Mouse (Mus musculus) layer of hippocampus, adult 2 months (tissue): Measurements from ENCODE around the gene Psg22. TPM values are rescaled to one million over a fixed set of nuclear protein-coding genes. Genes with fewer than 3 reads are reported as not detected.
A peak's percentile ranks its signal among the peaks of the same experiment; 100 is the strongest.
"Not testable (repeated sequence)": the region's sequence is repeated elsewhere in the genome, so short reads cannot be mapped to it uniquely, and the experiment has no call there.

ENCODE experiments used
- DNase-seq, 2 experiments: peaks; one replicate each; pipeline ENCODE4 v3.0.0; 2022; ENCODE audit warnings: low spot score in 2 of 2
- H3K27ac ChIP-seq: fragments of 200-600 bp; 2 replicates; pipeline ENCODE4 v1.8.1; 2022
- H3K4me3 ChIP-seq: fragments of 200-600 bp; 2 replicates; pipeline ENCODE4 v1.8.1; 2022; ENCODE audit warnings: mild to moderate bottlenecking
- CTCF ChIP-seq: fragments of 200-600 bp; conservative IDR thresholded peaks from 2 replicates; pipeline ENCODE4 v1.8.1; 2022; ENCODE audit warnings: antibody characterized with exemption, mild to moderate bottlenecking, moderate library complexity
- total RNA-seq, 2 experiments: library from RNA; stranded (reverse); gene quantifications; 2 replicates each; pipeline ENCODE4 v1.2.3; 2021

Gene Psg22
- total RNA-seq, 2 experiments from 2014 or later, result not detected

DNA sequence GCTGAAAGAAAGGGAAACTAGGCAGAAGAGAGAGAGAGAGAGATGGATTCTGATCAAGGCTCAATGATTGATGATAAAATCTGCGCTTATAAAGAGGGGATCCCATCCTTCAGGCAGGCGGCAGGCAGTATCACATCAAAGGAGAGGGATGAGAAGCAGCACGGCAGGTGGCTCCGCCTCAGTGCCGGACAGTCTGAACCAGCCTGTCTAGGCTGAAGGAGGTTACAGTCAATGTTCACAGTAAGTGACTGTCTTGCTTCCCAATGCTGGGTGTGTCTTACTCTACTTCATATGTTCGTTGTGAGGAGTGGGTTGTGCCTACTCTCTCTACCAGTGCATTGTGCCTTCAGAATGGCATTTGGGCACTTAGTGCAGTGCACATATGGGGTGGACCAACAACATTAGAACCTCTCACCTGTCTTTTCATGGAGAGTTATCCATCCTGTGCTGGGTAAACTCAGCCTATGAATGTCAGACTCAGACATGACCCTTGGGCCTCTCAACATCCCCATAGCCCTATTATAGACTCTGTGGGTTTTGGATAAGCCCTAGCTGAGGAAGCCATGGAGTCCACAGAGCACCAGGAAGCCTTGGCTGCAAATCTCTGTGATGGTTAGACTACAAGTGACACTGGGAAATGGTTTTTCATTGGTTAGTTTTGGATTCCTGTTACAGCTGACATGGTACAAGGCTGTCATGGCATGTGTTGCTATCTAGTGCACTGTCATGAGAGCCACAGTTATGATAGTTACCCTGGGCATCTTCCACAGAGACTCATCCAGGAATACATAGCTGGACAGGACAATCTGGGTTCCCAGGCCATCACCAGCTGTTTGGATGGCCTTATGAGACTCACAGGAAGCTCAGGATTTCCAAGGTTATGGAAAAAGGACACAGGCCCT is 31.4 kb downstream of the Psg22 start:
- TF ChIP-seq CTCF, result no peak
- Histone ChIP-seq H3K4me3 (no peak overlapping the region), H3K27ac (no peak overlapping the region)
- no peak for DNase-seq

DNA sequence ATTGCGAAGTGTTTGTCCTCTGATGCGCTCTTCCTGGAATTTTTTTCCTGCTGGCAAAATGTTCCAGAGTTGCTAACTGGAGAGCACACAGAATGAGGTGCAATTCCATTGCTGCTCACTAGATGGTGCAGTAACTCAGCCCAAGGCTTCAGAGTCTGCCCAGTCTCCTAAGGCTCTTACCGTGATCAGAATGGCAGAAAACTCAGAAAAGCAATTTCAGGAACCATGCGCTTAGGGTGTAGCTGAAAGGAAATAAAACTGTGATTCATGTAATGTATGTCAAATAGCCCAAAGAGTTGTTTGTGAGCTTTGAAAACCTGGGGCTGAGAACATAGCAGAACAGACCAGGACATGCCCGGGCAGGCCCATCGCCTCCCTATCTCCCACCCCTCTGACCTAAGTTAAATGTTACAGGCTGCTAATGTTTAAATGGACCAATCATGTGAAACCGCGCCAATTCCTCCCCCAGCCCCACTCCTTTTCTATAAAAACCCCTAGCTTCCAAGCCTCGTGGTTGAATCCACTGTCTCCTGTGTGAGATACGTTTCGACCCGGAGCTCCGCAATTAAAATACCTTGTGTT is 32.1 kb downstream of the Psg22 start:
- peak; percentile 96 for TF ChIP-seq CTCF
- DNase-seq, result peak; percentile 54 to 64
- H3K4me3 ChIP-seq, H3K27ac ChIP-seq: not testable (repeated sequence)

DNA sequence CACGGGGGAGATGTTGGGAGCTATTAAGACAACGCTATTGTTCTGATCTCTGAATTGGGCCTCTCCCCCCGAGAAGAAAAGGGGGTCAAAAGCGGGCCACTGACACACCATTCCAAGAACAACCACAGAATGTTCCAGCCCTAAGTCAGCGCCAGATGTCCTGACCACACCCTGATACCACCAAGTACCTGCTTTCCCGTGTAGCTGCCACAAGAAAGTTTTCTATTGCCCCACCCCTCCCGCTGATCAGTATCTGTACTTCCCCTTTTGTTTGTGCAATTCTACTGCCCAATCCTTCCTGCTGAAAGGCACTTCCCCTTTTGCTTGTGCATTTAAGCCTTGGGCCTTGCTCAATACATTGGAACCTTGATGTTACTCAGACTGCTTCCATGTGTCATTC is 42.3 kb downstream of the Psg22 start:
- H3K4me3 ChIP-seq, H3K27ac ChIP-seq, DNase-seq: not testable (repeated sequence)

DNA sequence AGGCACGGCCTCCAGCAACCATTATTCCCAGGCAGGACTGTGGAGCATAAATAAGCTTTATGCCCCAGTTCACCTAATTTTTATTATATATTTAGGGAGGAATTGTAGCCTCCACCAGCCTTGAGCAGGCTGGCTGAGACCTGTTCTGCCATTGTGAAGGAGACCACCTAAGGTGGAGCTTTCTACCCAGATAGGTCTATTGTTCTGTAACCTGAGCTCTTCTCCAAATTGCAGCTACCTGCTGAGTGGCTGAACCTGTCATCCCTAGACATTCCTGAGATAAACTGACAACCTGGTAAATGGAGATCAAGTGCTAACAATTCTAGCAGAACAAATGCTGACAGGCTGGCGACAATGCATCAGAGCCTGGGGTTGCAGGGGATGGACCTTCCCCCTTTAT is 45.0 kb downstream of the Psg22 start:
- not testable (repeated sequence) for H3K4me3 ChIP-seq, H3K27ac ChIP-seq, DNase-seq

Other genes starting within 250 kb of the Psg22 start
- not detected for gene Psg26, start 233.9 kb upstream of the Psg22 start, total RNA-seq
- not detected for gene Psg25, start 185.8 kb upstream of the Psg22 start, total RNA-seq
- not detected for gene Psg27, start 150.8 kb upstream of the Psg22 start, total RNA-seq
- not detected for gene Psg23, start 101.6 kb upstream of the Psg22 start, total RNA-seq
- gene Psg21, start 61.4 kb upstream of the Psg22 start, total RNA-seq, result not detected
- not detected for gene Psg20, start 31.9 kb upstream of the Psg22 start, total RNA-seq
- gene Psg19, start 80.4 kb downstream of the Psg22 start, total RNA-seq, result not detected
- not detected for gene Psg17, start 103.5 kb downstream of the Psg22 start, total RNA-seq
- gene Mill2, start 121.9 kb downstream of the Psg22 start, total RNA-seq, result 1 to 10 TPM; 2.3 to 2.6 TPM
- 10 to 100 TPM; 15.1 to 15.2 TPM for gene Pglyrp1, start 153.2 kb downstream of the Psg22 start, total RNA-seq
- 10 to 100 TPM; 10.9 to 12.6 TPM for gene Ccdc61, start 192.3 kb downstream of the Psg22 start, total RNA-seq
- gene Nova2, start 207.8 kb downstream of the Psg22 start, total RNA-seq, result 10 to 100 TPM; 82.7 to 85.4 TPM